Mouse (Mus musculus) retina, embryonic 14.5 days (tissue): ENCODE measurements around the gene Pigh.

Experiments
- DNase-seq: peaks from one replicate; pipeline ENCODE4 v3.0.0-alpha.2; 2015; ENCODE audit warnings: low spot score

The Pigh gene

GRCm38 (mm10) chr12:79089182-79089812 is at the start of gene Pigh:
TSS of gene Pigh (minus strand) at chr12:79089651.
- peak; percentile 91 for DNase-seq

- DNase-seq, result no peak
Observed at GRCm38 (mm10) chr12:79138999-79139398, 49.5 kb upstream of the Pigh start.

GRCm38 (mm10) chr12:79136949-79137348 is 47.5 kb upstream of the Pigh start:
- no peak for DNase-seq

GRCm38 (mm10) chr12:79135105-79135504 is 45.7 kb upstream of the Pigh start:
- no peak for DNase-seq

GRCm38 (mm10) chr12:79134676-79135075 is 45.2 kb upstream of the Pigh start:
- DNase-seq, result no peak

- DNase-seq, result no peak
Observed at GRCm38 (mm10) chr12:79131706-79132460, 42.4 kb upstream of the Pigh start.

GRCm38 (mm10) chr12:79131178-79131675 is 41.8 kb upstream of the Pigh start:
- DNase-seq, result peak; percentile 28

- DNase-seq, result peak; percentile 80
Observed at GRCm38 (mm10) chr12:79130299-79131177, 41.1 kb upstream of the Pigh start, which contains the start of gene Arg2. TSS of gene Arg2 (plus strand) at chr12:79130777.

- DNase-seq, result peak; percentile 70
Observed at GRCm38 (mm10) chr12:79122820-79123219, 33.4 kb upstream of the Pigh start.

GRCm38 (mm10) chr12:79118991-79119390 is 29.5 kb upstream of the Pigh start:
- DNase-seq, result no peak

GRCm38 (mm10) chr12:79105312-79105711 is 15.9 kb upstream of the Pigh start:
- DNase-seq, result no peak

- no peak for DNase-seq
Observed at GRCm38 (mm10) chr12:79104544-79104943, 15.1 kb upstream of the Pigh start.

- DNase-seq, result no peak
Observed at GRCm38 (mm10) chr12:79103773-79104172, 14.3 kb upstream of the Pigh start.

GRCm38 (mm10) chr12:79097106-79097752 is 7.8 kb upstream of the Pigh start:
- peak; percentile 79 for DNase-seq

GRCm38 (mm10) chr12:79092569-79092968 is 3.1 kb upstream of the Pigh start:
- peak; percentile 18 for DNase-seq

- DNase-seq, result no peak
Observed at GRCm38 (mm10) chr12:79073362-79073761, 16.1 kb downstream of the Pigh start.

GRCm38 (mm10) chr12:79072576-79072975 is 16.9 kb downstream of the Pigh start:
- DNase-seq, result no peak

GRCm38 (mm10) chr12:79070736-79071333 is 18.6 kb downstream of the Pigh start:
- DNase-seq, result no peak

- DNase-seq, result no peak
Observed at GRCm38 (mm10) chr12:79069916-79070315, 19.5 kb downstream of the Pigh start.

GRCm38 (mm10) chr12:79069187-79069608 is 20.3 kb downstream of the Pigh start:
- DNase-seq, result no peak

- no peak for DNase-seq
Observed at GRCm38 (mm10) chr12:79068306-79068705, 21.1 kb downstream of the Pigh start.
